Mouse (Mus musculus): ENCODE measurements around the gene Olfr1263.

The Olfr1263 gene

GRCm38 (mm10) chr2:90011831-90012230, at the start of gene Olfr1263:
Gene Olfr1263, plus strand, starts transcription at chr2:90012131.
- no peak for ATAC-seq (ENCODE audit: insufficient number of reproducible peaks, low FRiP score, low TSS enrichment)

GRCm38 (mm10) chr2:89974184-89974583, 37.7 kb upstream of the Olfr1263 start, which contains the start of gene Olfr1260:
Gene Olfr1260, plus strand, starts transcription at chr2:89974340.
- ATAC-seq (ENCODE audit: insufficient number of reproducible peaks, low FRiP score, low TSS enrichment): no peak

DNA sequence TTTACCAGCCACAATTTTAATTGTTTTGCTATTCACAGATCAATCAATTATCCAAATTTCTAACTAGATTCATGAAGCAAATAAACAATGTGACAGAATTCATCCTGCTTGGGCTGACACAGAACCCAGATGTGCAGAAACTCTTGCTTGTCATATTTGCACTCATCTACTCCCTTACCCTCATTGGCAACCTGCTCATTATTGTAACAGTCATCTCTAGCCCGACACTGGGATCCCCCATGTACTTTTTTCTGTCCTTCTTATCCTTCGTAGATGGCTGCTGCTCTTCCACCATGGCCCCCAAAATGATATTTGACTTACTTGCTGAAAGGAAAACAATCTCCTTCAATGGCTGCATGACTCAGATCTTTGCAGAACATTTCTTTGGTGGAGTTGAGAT, 34.2 kb upstream of the Olfr1263 start:
- no peak for ATAC-seq (ENCODE audit: insufficient number of reproducible peaks, low FRiP score, low TSS enrichment)

DNA sequence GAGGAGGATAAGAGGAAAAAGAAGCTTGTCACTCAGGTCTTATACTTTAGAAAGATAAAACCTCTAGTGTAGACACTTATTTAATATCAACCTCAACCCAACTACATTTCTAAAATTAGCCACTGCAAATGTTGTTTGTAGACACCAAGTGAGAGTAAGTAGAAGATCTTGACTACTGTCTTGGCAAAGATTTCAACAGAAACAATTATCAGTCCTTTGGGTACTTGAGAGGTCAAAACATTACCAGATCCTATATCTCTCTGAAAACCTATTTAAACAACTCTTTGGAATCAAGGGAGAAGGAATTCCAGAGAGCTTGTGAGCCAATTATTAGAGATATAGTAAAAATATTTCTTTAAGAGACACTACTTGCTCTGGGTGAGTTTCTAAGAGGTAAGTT, 21.0 kb upstream of the Olfr1263 start, which contains the start of gene Olfr1261:
Gene Olfr1261, plus strand, starts transcription at position 301 of the 400 bp plus-strand sequence.
- ATAC-seq (ENCODE audit: insufficient number of reproducible peaks, low FRiP score, low TSS enrichment): no peak

GRCm38 (mm10) chr2:89999845-90000244, 12.1 kb upstream of the Olfr1263 start, which contains the start of gene Olfr1262:
Gene Olfr1262, plus strand, starts transcription at chr2:90000145.
- ATAC-seq (ENCODE audit: insufficient number of reproducible peaks, low FRiP score, low TSS enrichment): no peak

- no peak for ATAC-seq (ENCODE audit: insufficient number of reproducible peaks, low FRiP score, low TSS enrichment)
Observed at GRCm38 (mm10) chr2:90025477-90025876, 13.5 kb downstream of the Olfr1263 start, which contains the start of gene Olfr1264. Gene Olfr1264, minus strand, starts transcription at chr2:90025577.

DNA sequence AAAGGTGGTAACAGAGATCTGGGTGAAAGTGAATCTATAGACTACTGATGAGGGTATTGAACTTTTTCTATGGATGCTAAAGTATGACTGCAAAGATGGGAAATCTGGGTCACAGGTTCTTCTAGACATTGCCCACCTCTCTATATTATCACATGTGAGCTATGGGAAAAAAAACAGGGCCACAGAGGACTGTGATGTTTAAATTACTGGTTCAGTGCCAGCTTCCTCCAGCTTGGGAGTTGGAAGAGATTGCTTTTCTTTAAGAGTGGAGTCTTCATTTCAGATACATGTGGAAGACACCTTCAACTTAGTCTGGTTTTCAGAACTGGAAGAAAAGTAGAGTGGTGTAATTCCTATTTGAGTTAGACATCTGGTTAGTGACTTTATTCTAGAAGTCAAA, 23.1 kb downstream of the Olfr1263 start, which contains the start of gene Olfr1265:
Gene Olfr1265, plus strand, starts transcription at position 301 of the 400 bp plus-strand sequence.
- ATAC-seq (ENCODE audit: insufficient number of reproducible peaks, low FRiP score, low TSS enrichment): no peak

GRCm38 (mm10) chr2:90063494-90063893, 51.6 kb downstream of the Olfr1263 start, which contains the start of gene Olfr140:
Gene Olfr140, minus strand, starts transcription at chr2:90063594.
- no peak for ATAC-seq (ENCODE audit: insufficient number of reproducible peaks, low FRiP score, low TSS enrichment)

All from cerebellum, adult (tissue).